Mouse (Mus musculus) stomach, postnatal 0 days (tissue): ENCODE data around the gene Sumf2.
A peak's percentile ranks its signal among the peaks of the same experiment; 100 is the strongest.

Experiments used
- CTCF ChIP-seq: IDR thresholded peaks from 2 replicates; pipeline ENCODE4 v1.5.1; 2016; ENCODE audit warnings: antibody characterized with exemption, low read depth, mild to moderate bottlenecking, moderate library complexity
- EP300 ChIP-seq: optimal IDR thresholded peaks from 2 replicates; pipeline ENCODE3; 2016; ENCODE audit warnings: antibody characterized with exemption

- peak; percentile 65 for TF ChIP-seq CTCF
- no peak for TF ChIP-seq EP300
Measured at GRCm38 (mm10) chr5:129864467-129864866, 17.7 kb downstream of the Sumf2 start.
